Mouse (Mus musculus) embryo, embryonic 11.5 days (tissue): ENCODE measurements around the gene Tph1.

Experiments used
- DNase-seq: peaks from one replicate; pipeline ENCODE4 v3.0.0-alpha.2; 2012; ENCODE audit warnings: low read depth, low spot score

The Tph1 gene

DNA sequence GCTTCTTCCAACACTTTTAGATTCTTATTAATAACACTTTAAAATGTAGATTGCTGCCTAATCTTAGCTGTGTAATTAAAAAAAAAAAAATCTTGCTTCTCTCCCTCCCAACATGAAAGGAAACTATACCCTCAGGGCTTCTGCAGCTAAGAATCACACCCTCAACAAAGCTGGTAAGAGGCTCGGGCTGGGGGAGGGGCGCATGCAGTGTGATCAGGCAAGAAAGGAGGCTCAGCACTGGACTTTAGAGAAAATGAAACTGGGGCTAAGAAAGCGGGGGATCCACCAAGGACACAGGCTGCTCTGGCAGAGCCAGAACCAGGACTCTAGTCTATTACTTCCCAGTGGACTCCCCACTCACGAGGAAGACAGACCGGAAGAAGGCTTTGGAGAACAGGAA lies 71.2 kb downstream of the Tph1 start:
- no peak for DNase-seq

DNA sequence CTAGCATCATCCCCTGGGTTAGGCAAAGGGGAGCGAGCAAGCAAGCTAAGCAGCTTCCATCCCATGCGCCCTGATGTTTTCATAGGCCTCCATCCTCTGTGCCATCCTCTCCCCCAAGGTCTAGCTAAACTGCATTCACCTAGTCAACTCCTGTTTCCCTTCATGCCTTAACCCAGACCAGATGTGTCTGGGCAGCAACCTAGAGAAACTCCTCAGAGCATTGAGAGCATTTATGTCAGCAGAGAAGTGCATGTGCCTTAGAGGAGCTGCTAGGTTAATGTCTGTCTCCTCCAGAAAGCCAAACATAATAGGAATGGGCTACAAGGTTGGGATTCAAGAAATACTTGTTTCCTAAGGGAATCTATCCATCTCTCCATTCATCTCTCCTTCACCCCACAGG lies 75.3 kb downstream of the Tph1 start:
- DNase-seq: no peak
